Mouse (Mus musculus): ENCODE measurements around the gene Rtl9. TPM values are rescaled to one million over a fixed set of nuclear protein-coding genes. Genes with fewer than 3 reads are reported as not detected.

Gene Rtl9
- polyA plus RNA-seq (2014; fragmentation: Nextera tagmentation; extraction: Ambion mirVana), result 0.07 and 0.21 TPM in 2 replicates

DNA sequence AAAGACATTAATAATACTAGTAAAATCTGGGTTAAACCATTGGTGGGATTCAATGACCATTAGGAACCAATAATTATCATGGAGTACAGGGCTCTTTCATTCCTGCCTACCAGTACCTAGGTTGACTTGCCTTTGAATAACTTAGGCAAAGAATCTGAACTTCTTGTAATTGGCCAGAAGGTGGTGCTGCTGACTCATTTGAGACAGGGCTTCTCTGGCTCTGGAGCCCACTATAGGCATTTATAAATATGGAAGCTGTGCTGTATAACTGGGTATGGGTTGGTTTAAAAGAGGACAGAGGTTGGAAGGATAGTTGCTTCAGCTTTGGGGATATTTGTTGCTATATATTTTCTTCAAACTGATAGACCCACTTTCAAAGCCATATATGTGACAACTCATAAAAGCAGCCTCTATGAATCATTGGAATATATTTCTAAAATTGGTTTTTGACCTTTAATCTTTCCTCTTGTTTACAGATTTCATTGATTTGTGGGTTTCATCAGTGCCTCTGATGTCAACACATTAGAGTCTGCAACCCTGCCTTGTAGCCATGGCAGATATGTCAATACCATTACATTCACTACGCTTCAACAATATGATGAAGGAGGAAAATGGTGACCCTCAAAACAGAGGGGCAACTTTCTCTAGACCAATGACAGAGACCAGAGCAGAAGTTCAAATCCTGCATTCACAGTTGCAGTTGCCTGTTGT is at the start of gene Rtl9:
Gene Rtl9 (plus strand): TSS at position 551 of the 711 bp plus-strand sequence.
- Histone ChIP-seq H3K36me3 (ENCODE audit: control insufficient read depth, insufficient read depth, low read length) (no peaks in the 10 kb centered on the region), H3K4me2 (no peak within 1 kb of the TSS), H3K4me1 (replicated peaks; ENCODE audit: control insufficient read depth, insufficient read depth, low read length) (no peaks in the 10 kb centered on the region), H3K27ac (ENCODE audit: low read depth, low read length) (no peak within 1 kb of the TSS), H3K9me3 (ENCODE audit: control insufficient read depth, low read length) (no peaks in the 10 kb centered on the region), H3K9ac (ENCODE audit: low read depth, low read length) (no peak within 1 kb of the TSS), H3K27me3 (replicated peaks; ENCODE audit: control insufficient read depth, insufficient read depth, low read length) (peaks cover 6% of the 10 kb centered on the region), H3K4me3 (ENCODE audit: low read depth, low read length) (no peak within 1 kb of the TSS)
- no peak for DNase-seq (ENCODE audit: low spot score)
- ATAC-seq (replicated peaks; ENCODE audit: low FRiP score), result no peak
- WGBS, result 94% methylated on average over 1 of the region's 1 CpGs

DNA sequence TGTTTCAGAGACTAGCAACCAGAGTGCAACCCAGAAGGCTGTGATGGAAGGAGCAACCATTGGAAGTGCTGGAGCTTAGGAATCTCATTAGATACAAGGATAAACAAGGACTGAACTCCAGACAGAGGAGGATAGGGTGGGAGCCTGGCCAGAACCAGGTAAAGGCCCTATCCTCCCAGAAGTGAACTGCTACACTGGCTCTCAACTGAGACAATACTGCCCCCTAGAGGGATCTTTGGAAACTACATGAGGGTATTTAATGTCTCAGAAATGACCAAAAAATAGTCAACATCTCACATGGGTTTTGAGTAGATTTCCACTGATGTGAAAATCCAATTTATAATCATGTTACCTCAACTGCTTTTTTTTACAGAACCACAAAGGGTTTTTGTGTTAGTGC is 47.9 kb upstream of the Rtl9 start:
- no peak for DNase-seq (ENCODE audit: low spot score)

DNA sequence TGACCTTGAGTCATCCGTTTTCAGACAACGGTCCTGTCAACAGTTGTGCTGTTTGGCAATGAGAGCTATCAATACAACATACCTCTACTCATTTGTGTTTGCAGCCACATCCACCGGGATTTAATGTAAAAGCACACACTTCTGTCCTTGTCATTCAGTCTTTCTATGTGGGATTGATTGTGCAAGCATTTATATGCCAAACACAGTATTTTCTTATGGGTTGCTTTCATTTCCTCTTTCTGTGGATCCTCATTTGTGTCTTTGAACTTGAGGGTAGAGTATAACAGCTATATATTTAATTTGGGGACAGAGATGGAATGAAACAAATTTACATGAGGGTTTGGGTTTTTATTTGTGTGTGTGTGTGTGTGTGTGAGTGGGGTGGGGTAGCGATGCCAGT is 47.5 kb upstream of the Rtl9 start:
- DNase-seq (ENCODE audit: low spot score) (no peak), ATAC-seq (replicated peaks; ENCODE audit: low FRiP score) (no peak)
- H3K27ac ChIP-seq (ENCODE audit: low read depth, low read length), result no peak overlapping the region
- H3K9me3 ChIP-seq (ENCODE audit: control insufficient read depth, low read length), result no peaks in the 10 kb centered on the region
- no peaks in the 10 kb centered on the region for H3K4me1 ChIP-seq (replicated peaks; ENCODE audit: control insufficient read depth, insufficient read depth, low read length)
- 74% methylated on average over 4 of the region's 4 CpGs for WGBS
- no peak overlapping the region for H3K4me3 ChIP-seq (ENCODE audit: low read depth, low read length)
- H3K27me3 ChIP-seq (replicated peaks; ENCODE audit: control insufficient read depth, insufficient read depth, low read length), result 0 out of 2 replicates have a peak, but pooled peaks cover 5% of the 10 kb centered on the region
- no peaks in the 10 kb centered on the region for H3K36me3 ChIP-seq (ENCODE audit: control insufficient read depth, insufficient read depth, low read length)
- H3K9ac ChIP-seq (ENCODE audit: low read depth, low read length), result no peak overlapping the region
- H3K4me2 ChIP-seq, result no peak overlapping the region

More for the DNA sequence above, 47.9 kb upstream of the Rtl9 start:
- no peaks in the 10 kb centered on the region for H3K36me3 ChIP-seq (ENCODE audit: control insufficient read depth, insufficient read depth, low read length)
- H3K27me3 ChIP-seq (replicated peaks; ENCODE audit: control insufficient read depth, insufficient read depth, low read length), result 0 out of 2 replicates have a peak, but pooled peaks cover 5% of the 10 kb centered on the region
- no peaks in the 10 kb centered on the region for H3K9me3 ChIP-seq (ENCODE audit: control insufficient read depth, low read length)
- 0 out of 2 replicates have a peak, but pooled peaks cover 2% of the 10 kb centered on the region for H3K4me1 ChIP-seq (replicated peaks; ENCODE audit: control insufficient read depth, insufficient read depth, low read length)
- H3K4me2 ChIP-seq, result no peak overlapping the region
- H3K9ac ChIP-seq (ENCODE audit: low read depth, low read length), result no peak overlapping the region
- H3K4me3 ChIP-seq (ENCODE audit: low read depth, low read length), result no peak overlapping the region
- no peak overlapping the region for H3K27ac ChIP-seq (ENCODE audit: low read depth, low read length)
- ATAC-seq (replicated peaks; ENCODE audit: low FRiP score), result peak; percentile 71; the same call in 1 of the 2 replicates

DNA sequence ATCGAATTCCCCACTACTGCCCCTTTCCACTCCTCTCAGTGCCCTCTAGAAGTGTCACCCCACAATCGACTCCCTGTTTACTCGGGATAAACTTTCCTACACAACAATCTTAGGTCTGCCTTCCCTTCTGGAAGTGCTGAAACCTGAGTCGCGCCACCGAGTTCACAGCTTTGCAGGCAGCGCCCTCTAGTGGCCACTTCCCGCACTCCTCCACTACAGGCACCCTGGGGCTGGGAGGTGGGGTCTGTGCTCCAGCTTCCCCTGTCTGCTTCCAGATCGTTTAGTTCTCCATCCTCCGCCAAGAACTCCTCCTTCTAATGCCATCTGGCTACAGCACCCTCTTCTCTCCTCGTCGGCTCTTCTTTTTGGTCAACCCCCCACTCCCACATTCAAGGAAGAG is 40.6 kb upstream of the Rtl9 start:
- WGBS, result 15% methylated on average over 12 of the region's 12 CpGs
- H3K9me3 ChIP-seq (ENCODE audit: control insufficient read depth, low read length), result no peaks in the 10 kb centered on the region
- no peak overlapping the region for H3K27ac ChIP-seq (ENCODE audit: low read depth, low read length)
- peak overlapping the region; percentile 47 for H3K4me2 ChIP-seq
- peak; percentile 61 for DNase-seq (ENCODE audit: low spot score)
- H3K36me3 ChIP-seq (ENCODE audit: control insufficient read depth, insufficient read depth, low read length), result no peaks in the 10 kb centered on the region
- no peaks in the 10 kb centered on the region for H3K4me1 ChIP-seq (replicated peaks; ENCODE audit: control insufficient read depth, insufficient read depth, low read length)
- H3K4me3 ChIP-seq (ENCODE audit: low read depth, low read length), result no peak overlapping the region
- no peak overlapping the region for H3K9ac ChIP-seq (ENCODE audit: low read depth, low read length)
- ATAC-seq (replicated peaks; ENCODE audit: low FRiP score), result no peak; the same call in 1 of the 2 replicates
- peaks cover 12% of the 10 kb centered on the region for H3K27me3 ChIP-seq (replicated peaks; ENCODE audit: control insufficient read depth, insufficient read depth, low read length)

DNA sequence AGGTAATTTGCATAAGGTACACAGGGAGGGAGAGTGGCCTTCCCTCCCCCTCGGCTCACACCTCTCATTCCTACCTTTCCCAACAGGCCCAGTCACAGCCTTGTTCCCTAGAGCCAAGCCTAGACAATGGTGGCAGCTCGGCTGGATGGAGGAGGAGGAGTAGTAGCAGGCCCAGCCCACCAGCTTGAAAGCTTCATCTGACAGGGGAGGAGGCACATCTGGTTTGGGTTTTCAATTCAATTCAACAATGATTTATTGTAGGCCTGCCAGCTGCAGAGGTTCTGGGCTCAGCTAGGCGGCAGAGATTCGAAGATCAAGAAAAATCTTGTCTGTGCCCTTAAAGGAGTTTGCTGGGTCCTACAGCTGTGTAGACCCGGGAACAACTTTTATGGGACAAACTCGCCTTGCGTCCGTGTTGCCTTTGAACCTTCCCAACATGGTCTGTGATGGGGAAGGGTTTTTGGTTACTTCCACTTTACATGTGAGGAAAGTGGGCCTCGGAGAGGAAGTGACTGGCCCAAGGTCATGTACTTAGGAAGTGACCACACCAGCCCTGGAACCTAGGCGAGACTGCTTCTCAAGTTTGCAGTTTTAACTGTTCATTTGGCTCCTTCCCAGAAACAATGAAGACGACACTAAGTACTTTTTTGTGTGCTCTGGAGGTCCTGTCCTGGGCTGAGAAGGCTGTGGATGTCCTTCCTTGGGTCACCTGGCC is 36.6 kb upstream of the Rtl9 start:
- H3K9ac ChIP-seq (ENCODE audit: low read depth, low read length), result no peak overlapping the region
- H3K4me1 ChIP-seq (replicated peaks; ENCODE audit: control insufficient read depth, insufficient read depth, low read length), result no peaks in the 10 kb centered on the region
- H3K36me3 ChIP-seq (ENCODE audit: control insufficient read depth, insufficient read depth, low read length), result no peaks in the 10 kb centered on the region
- no peaks in the 10 kb centered on the region for H3K9me3 ChIP-seq (ENCODE audit: control insufficient read depth, low read length)
- DNase-seq (ENCODE audit: low spot score) (no peak), ATAC-seq (replicated peaks; ENCODE audit: low FRiP score) (no peak)
- H3K27me3 ChIP-seq (replicated peaks; ENCODE audit: control insufficient read depth, insufficient read depth, low read length), result peaks cover 12% of the 10 kb centered on the region
- no peak overlapping the region for H3K4me2 ChIP-seq
- H3K4me3 ChIP-seq (ENCODE audit: low read depth, low read length), result no peak overlapping the region
- 67% methylated on average over 11 of the region's 11 CpGs for WGBS
- no peak overlapping the region for H3K27ac ChIP-seq (ENCODE audit: low read depth, low read length)

DNA sequence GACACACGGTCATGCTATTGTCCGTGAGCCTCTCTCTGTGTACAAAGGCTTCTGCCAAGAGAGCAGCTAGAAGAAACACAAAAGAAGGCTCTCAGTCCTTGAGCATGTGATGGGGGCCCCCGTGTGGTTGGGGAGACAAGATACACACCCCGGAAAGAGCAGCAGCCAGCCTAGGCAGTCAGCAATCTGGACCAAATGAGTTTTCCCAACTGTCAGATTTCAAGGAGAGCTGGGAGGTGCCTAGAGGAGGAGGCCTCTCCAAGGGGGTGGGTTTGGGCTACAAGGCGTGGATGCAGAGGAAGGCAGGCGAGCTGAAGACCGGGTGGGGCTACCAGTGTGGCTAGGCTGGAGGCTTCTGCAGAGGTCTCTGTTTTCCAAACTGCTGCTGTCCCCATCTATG is 35.6 kb upstream of the Rtl9 start:
- ATAC-seq (replicated peaks; ENCODE audit: low FRiP score) (no peak), DNase-seq (ENCODE audit: low spot score) (no peak)
- no peak overlapping the region for H3K4me2 ChIP-seq
- 55% methylated on average over 7 of the region's 7 CpGs for WGBS
- no peak overlapping the region for H3K9ac ChIP-seq (ENCODE audit: low read depth, low read length)
- no peak overlapping the region for H3K27ac ChIP-seq (ENCODE audit: low read depth, low read length)
- no peaks in the 10 kb centered on the region for H3K36me3 ChIP-seq (ENCODE audit: control insufficient read depth, insufficient read depth, low read length)
- no peaks in the 10 kb centered on the region for H3K9me3 ChIP-seq (ENCODE audit: control insufficient read depth, low read length)
- H3K4me3 ChIP-seq (ENCODE audit: low read depth, low read length), result no peak overlapping the region
- no peaks in the 10 kb centered on the region for H3K4me1 ChIP-seq (replicated peaks; ENCODE audit: control insufficient read depth, insufficient read depth, low read length)
- H3K27me3 ChIP-seq (replicated peaks; ENCODE audit: control insufficient read depth, insufficient read depth, low read length), result peaks cover 12% of the 10 kb centered on the region

DNA sequence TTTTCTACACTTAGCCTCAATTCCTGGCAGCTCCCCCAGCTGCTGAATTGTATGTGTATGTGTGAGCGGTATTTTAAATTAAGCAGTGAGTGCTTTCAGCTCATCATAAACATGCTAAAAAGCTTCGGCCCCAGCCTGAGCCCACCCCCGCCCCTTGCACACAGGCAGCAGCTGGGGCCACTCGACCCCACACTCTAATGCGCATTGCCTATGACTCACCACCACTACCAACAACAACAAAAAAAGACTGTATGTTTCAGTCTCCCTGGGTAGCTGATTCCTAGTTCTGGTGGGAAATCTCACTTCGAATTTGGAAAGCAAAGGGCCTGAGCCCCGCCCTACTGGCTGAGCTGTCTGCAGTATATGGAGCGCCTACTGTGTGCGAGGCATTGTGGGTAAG is 35.1 kb upstream of the Rtl9 start:
- WGBS, result 79% methylated on average over 9 of the region's 9 CpGs
- DNase-seq (ENCODE audit: low spot score) (no peak), ATAC-seq (replicated peaks; ENCODE audit: low FRiP score) (no peak)
- H3K4me1 ChIP-seq (replicated peaks; ENCODE audit: control insufficient read depth, insufficient read depth, low read length), result no peaks in the 10 kb centered on the region
- H3K9me3 ChIP-seq (ENCODE audit: control insufficient read depth, low read length), result no peaks in the 10 kb centered on the region
- H3K36me3 ChIP-seq (ENCODE audit: control insufficient read depth, insufficient read depth, low read length), result no peaks in the 10 kb centered on the region
- H3K9ac ChIP-seq (ENCODE audit: low read depth, low read length), result no peak overlapping the region
- no peak overlapping the region for H3K27ac ChIP-seq (ENCODE audit: low read depth, low read length)
- no peak overlapping the region for H3K4me3 ChIP-seq (ENCODE audit: low read depth, low read length)
- peaks cover 12% of the 10 kb centered on the region for H3K27me3 ChIP-seq (replicated peaks; ENCODE audit: control insufficient read depth, insufficient read depth, low read length)
- no peak overlapping the region for H3K4me2 ChIP-seq

DNA sequence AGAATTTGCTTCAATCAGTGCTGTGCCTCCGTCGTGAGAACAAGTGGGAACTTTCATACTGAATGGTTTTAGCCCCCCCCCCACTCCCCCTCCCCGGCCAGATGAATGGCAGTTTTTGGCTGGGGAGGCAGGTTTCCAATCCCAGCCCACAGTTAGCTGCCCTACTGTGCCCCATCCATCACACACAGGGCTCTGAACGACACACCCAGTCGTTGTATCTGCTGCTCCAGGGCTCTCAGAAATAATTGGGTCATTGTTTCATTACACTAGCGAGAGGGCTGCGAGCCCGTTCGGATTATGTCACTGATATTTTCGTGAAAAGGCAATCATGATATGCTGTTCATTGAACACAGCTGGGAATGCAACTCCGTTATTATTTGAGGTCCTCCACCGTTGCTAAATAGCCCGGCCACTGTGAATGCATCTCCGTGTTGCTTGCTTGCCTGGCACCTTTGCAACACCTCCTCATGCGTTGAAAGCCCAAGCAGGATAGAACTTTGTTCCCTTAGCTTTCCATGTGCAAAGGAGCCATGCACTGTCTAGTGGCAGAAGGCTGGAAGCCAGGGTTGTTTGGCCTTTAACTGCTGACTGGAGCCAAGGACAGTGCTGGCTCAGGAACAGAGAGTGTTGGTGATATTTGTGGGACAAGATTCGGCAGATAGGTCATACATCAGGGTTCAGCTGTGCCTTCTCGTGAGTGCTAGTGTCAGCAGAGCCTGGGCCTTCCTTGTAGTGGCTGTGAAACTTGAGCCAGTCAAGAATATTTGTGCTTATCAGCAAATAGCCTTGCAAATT is 32.9 kb upstream of the Rtl9 start:
- ATAC-seq (replicated peaks; ENCODE audit: low FRiP score) (no peak), DNase-seq (ENCODE audit: low spot score) (no peak)
- Histone ChIP-seq H3K27ac (ENCODE audit: low read depth, low read length) (no peak overlapping the region), H3K27me3 (replicated peaks; ENCODE audit: control insufficient read depth, insufficient read depth, low read length) (peaks cover 4% of the 10 kb centered on the region), H3K4me1 (replicated peaks; ENCODE audit: control insufficient read depth, insufficient read depth, low read length) (no peaks in the 10 kb centered on the region), H3K9me3 (ENCODE audit: control insufficient read depth, low read length) (no peaks in the 10 kb centered on the region), H3K9ac (ENCODE audit: low read depth, low read length) (no peak overlapping the region), H3K4me2 (no peak overlapping the region), H3K36me3 (ENCODE audit: control insufficient read depth, insufficient read depth, low read length) (no peaks in the 10 kb centered on the region), H3K4me3 (ENCODE audit: low read depth, low read length) (no peak overlapping the region)
- WGBS, result 63% methylated on average over 17 of the region's 17 CpGs
